Comparison of ENCODE assay signal across 22 mouse cellular contexts in genomic region chr12:100325618-100326017, GRCm38 (mm10).
DNase-seq lines count a peak whose midpoint lies in the region; ATAC-seq and TF ChIP-seq lines count a peak whose summit lies in the region.
"Had no signal": no experiment of that assay in that cellular context is flagged by ENCODE, and none has a peak within 500 bp of the region (broad histone marks: within the 10 kb centered on the region; RNA-seq: fewer than 3 reads in every experiment).

No protein-coding gene starts in this region.

- peaks cover 13% of the 10 kb centered on the region; the same call in 1 of the 2 replicates for H3K36me3 ChIP-seq in forebrain, postnatal 0 days (ENCODE audit: insufficient read depth)
- peaks cover 22% of the 10 kb centered on the region for H3K36me3 ChIP-seq in forebrain, embryonic 13.5 days (ENCODE audit: poor library complexity, severe bottlenecking)

- H3K27ac ChIP-seq in forebrain, postnatal 0 days (ENCODE audit: low read depth, low read length) = no peak overlapping the region
- H3K27ac ChIP-seq in forebrain, embryonic 13.5 days = no peak overlapping the region
- H3K27ac ChIP-seq in cerebellum, adult 2 months (ENCODE audit: insufficient read depth, low read length) = peak overlapping the region; percentile 24; the same call in 1 of the 2 replicates
- H3K27ac ChIP-seq: embryonic facial prominence, embryonic 15.5 days; gastrocnemius, adult 2 months; heart, embryonic 15.5 days; limb, embryonic 12.5 days; macrophage; neural tube, embryonic 13.5 days had no signal

- H3K4me2 ChIP-seq in forebrain, postnatal 0 days (ENCODE audit: low read depth) = no peak overlapping the region
- H3K4me2 ChIP-seq in forebrain, embryonic 13.5 days = no peak overlapping the region
- H3K4me2 ChIP-seq: embryonic facial prominence, embryonic 15.5 days; heart, embryonic 15.5 days; limb, embryonic 12.5 days; liver, embryonic 11.5 days; neural tube, embryonic 13.5 days had no signal

- intact Hi-C loops in left cerebral cortex, postnatal 4 days (cut with DNase I) = no loop called here
- intact Hi-C loops in left cerebral cortex, postnatal 14 days (cut with DNase I) = no loop called here

- H3K4me3 ChIP-seq in forebrain, postnatal 0 days (ENCODE audit: low read depth, low read length) = no peak overlapping the region
- no peak overlapping the region for H3K4me3 ChIP-seq in forebrain, embryonic 13.5 days
- no peak overlapping the region for H3K4me3 ChIP-seq in cerebellum, adult 2 months (replicated peaks; ENCODE audit: insufficient read depth, low read depth, low read length)
- H3K4me3 ChIP-seq: embryonic facial prominence, embryonic 15.5 days; gastrocnemius, adult 2 months; heart, embryonic 15.5 days; limb, embryonic 12.5 days; neural tube, embryonic 13.5 days had no signal

- DNase-seq in forebrain, postnatal 0 days = no peak
- peak; percentile 82 for DNase-seq in left cerebral cortex, postnatal 4 days
- no peak for DNase-seq in left cerebral cortex, postnatal 14 days (ENCODE audit: low spot score in 2 of 2)
- peak; percentile 51 for DNase-seq in cerebellum, adult 2 months
- peak; percentile 70 to 71 for DNase-seq in cerebellum, postnatal 14 days
- no peak for DNase-seq in urinary bladder, postnatal 36 days (ENCODE audit: low spot score in 2 of 2)
- DNase-seq in adrenal gland, postnatal 36 days = no peak
- DNase-seq: adrenal gland, postnatal 25 days; gastrocnemius, adult 2 months; heart, postnatal 36 days; kidney, adult 8-10 months; kidney, postnatal 10 days; liver, postnatal 0 days; thymus, postnatal 25 days had no signal

- peaks cover 9% of the 10 kb centered on the region; the same call in 1 of the 2 replicates for H3K4me1 ChIP-seq in forebrain, postnatal 0 days (ENCODE audit: insufficient read depth)
- 0 out of 2 replicates have a peak, but pooled peaks cover 9% of the 10 kb centered on the region for H3K4me1 ChIP-seq in forebrain, embryonic 13.5 days
- H3K4me1 ChIP-seq in cerebellum, adult 2 months (ENCODE audit: control insufficient read depth, insufficient read depth, low read length) = peaks cover 32% of the 10 kb centered on the region
- H3K4me1 ChIP-seq: embryonic facial prominence, embryonic 15.5 days; heart, embryonic 15.5 days; limb, embryonic 12.5 days had no signal

- 62% methylated on average over 4 of the region's 4 CpGs for WGBS in forebrain, postnatal 0 days
- WGBS in forebrain, embryonic 13.5 days = 92% methylated on average over 4 of the region's 4 CpGs
- 18% methylated on average over 4 of the region's 4 CpGs for WGBS in cerebellum, adult 2 months

- no peak overlapping the region for H3K9ac ChIP-seq in forebrain, postnatal 0 days
- H3K9ac ChIP-seq in forebrain, embryonic 13.5 days = no peak overlapping the region
- H3K9ac ChIP-seq: embryonic facial prominence, embryonic 15.5 days; heart, embryonic 15.5 days; limb, embryonic 12.5 days; liver, postnatal 0 days; neural tube, embryonic 13.5 days had no signal

- no peak for TF ChIP-seq CTCF in forebrain, postnatal 0 days (IDR thresholded peaks at IDR 0.05; ENCODE audit: low read depth)
- no peak for TF ChIP-seq CTCF in cerebellum, adult 2 months (IDR thresholded peaks at IDR 0.05; ENCODE audit: borderline replicate concordance, insufficient read depth, low read depth, low read length)

- peak; percentile 20; the same call in 1 of the 2 replicates for ATAC-seq in forebrain, postnatal 0 days
- no peak for ATAC-seq in forebrain, embryonic 13.5 days
- ATAC-seq: liver, postnatal 0 days; lung, postnatal 0 days had no signal

- no peaks in the 10 kb centered on the region for H3K9me3 ChIP-seq in forebrain, postnatal 0 days (ENCODE audit: low read length)
- H3K9me3 ChIP-seq in forebrain, embryonic 13.5 days (replicated peaks) = no peaks in the 10 kb centered on the region
- H3K9me3 ChIP-seq: embryonic facial prominence, embryonic 15.5 days; heart, embryonic 15.5 days; limb, embryonic 12.5 days; neural tube, embryonic 13.5 days had no signal

- no peak for TF ChIP-seq POLR2A in cerebellum, adult 2 months (IDR thresholded peaks at IDR 0.05; ENCODE audit: borderline replicate concordance, insufficient read depth, low read length)

- H3K27me3 ChIP-seq in forebrain, postnatal 0 days (ENCODE audit: insufficient read depth, low read length) = no peaks in the 10 kb centered on the region
- H3K27me3 ChIP-seq in forebrain, embryonic 13.5 days = no peaks in the 10 kb centered on the region
- H3K27me3 ChIP-seq in cerebellum, adult 2 months (ENCODE audit: control insufficient read depth, insufficient read depth, low read length) = no peaks in the 10 kb centered on the region
- H3K27me3 ChIP-seq: embryonic facial prominence, embryonic 15.5 days; heart, embryonic 15.5 days; limb, embryonic 12.5 days; neural tube, embryonic 13.5 days had no signal

Comparison
In these comparisons a context has a peak if more than half of its experiments do, and no peak if none do; other contexts are left out.
1. DNase-seq: peak in left cerebral cortex, postnatal 4 days (single experiment), cerebellum, adult 2 months (2 of 2) and cerebellum, postnatal 14 days (2 of 2); none in forebrain, postnatal 0 days (single experiment), left cerebral cortex, postnatal 14 days (0 of 2), urinary bladder, postnatal 36 days (0 of 2) and adrenal gland, postnatal 36 days (0 of 2).